Comparison of ENCODE assay signal across 13 mouse cellular contexts in the genomic region with DNA sequence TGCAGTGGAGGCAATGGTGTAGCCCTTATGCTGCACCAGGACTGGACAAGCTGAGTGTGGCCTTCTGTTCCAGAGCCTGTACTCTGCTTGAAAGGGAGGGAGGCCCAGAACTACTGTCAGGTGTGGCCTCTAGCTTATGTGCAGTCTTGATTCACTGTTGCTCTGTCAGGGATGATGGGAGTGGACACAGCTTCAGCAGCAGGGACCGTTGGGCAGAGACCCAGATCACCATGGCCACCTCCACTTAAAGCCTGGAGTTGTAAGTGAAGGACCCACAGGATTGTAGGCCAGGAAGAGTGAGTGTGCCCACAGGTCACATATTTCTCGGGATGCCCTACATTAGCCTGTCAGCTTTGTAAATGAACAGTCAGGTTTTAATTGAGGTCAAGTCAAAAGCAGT.
"Had no signal": no experiment of that assay in that cellular context is flagged by ENCODE, and none has a peak within 500 bp of the region (broad histone marks: within the 10 kb centered on the region; RNA-seq: fewer than 3 reads in every experiment).

No protein-coding gene starts in this region.

- DNase-seq: kidney, adult 18-20 months; kidney, postnatal 10 days; kidney, postnatal 4 days; liver; liver, embryonic 13.5 days; liver, postnatal 0 days; thymus, adult 2 months; thymus, postnatal 25 days had no signal

- H3K4me1 ChIP-seq: intestine, embryonic 15.5 days; limb, embryonic 12.5 days; liver, embryonic 13.5 days; lung, embryonic 15.5 days; midbrain, embryonic 13.5 days; stomach, embryonic 15.5 days had no signal

- H3K36me3 ChIP-seq: intestine, embryonic 15.5 days; limb, embryonic 12.5 days; liver, embryonic 13.5 days; lung, embryonic 15.5 days; midbrain, embryonic 13.5 days; stomach, embryonic 15.5 days had no signal

- H3K27ac ChIP-seq: intestine, embryonic 15.5 days; limb, embryonic 12.5 days; liver, embryonic 13.5 days; lung, embryonic 15.5 days; midbrain, embryonic 13.5 days; stomach, embryonic 15.5 days had no signal

- H3K4me3 ChIP-seq: intestine, embryonic 15.5 days; limb, embryonic 12.5 days; liver, embryonic 13.5 days; lung, embryonic 15.5 days; midbrain, embryonic 13.5 days; stomach, embryonic 15.5 days had no signal

- ATAC-seq: intestine, embryonic 15.5 days; liver, postnatal 0 days; midbrain, embryonic 13.5 days had no signal

- H3K9ac ChIP-seq: intestine, embryonic 15.5 days; limb, embryonic 12.5 days; liver, embryonic 13.5 days; liver, postnatal 0 days; lung, embryonic 15.5 days; midbrain, embryonic 13.5 days; stomach, embryonic 15.5 days had no signal

- H3K27me3 ChIP-seq: intestine, embryonic 15.5 days; limb, embryonic 12.5 days; liver, embryonic 13.5 days; lung, embryonic 15.5 days; midbrain, embryonic 13.5 days; stomach, embryonic 15.5 days had no signal

- H3K9me3 ChIP-seq: intestine, embryonic 15.5 days; liver, embryonic 13.5 days; lung, embryonic 15.5 days; midbrain, embryonic 13.5 days; stomach, embryonic 15.5 days had no signal

- H3K4me2 ChIP-seq: intestine, embryonic 15.5 days; limb, embryonic 12.5 days; liver, embryonic 13.5 days; lung, embryonic 15.5 days; midbrain, embryonic 13.5 days; stomach, embryonic 15.5 days had no signal
